Mouse (Mus musculus) intestine, embryonic 14.5 days (tissue): ENCODE measurements around the gene Actrt2. TPM values are rescaled to one million over a fixed set of nuclear protein-coding genes. Genes with fewer than 3 reads are reported as not detected.

Experiments used
- ATAC-seq: fragments of 200-750 bp; cut with Nextera tagmentation; replicated peaks from 2 replicates; pipeline ENCODE4 v1.8.0; 2017; ENCODE audit warnings: low read depth, moderate number of reproducible peaks, moderate TSS enrichment, moderate library complexity; ENCODE audit not compliant: low FRiP score, low TSS enrichment
- DNase-seq: peaks from one replicate; pipeline ENCODE4 v3.0.0-alpha.2; 2018; ENCODE audit warnings: low spot score
- H3K27ac ChIP-seq: fragments of 300-500 bp; sonication (generic); 2 replicates; pipeline ENCODE4 v1.5.1; 2014; ENCODE audit warnings: low read depth, mild to moderate bottlenecking, control low read depth
- H3K27me3 ChIP-seq: fragments of 300-500 bp; sonication (generic); replicated peaks from 2 replicates; pipeline ENCODE4 v1.6.1; 2014; ENCODE audit warnings: low read length, control low read depth; ENCODE audit not compliant: control insufficient read depth, insufficient read depth
- H3K36me3 ChIP-seq: fragments of 300-500 bp; sonication (generic); 2 replicates; pipeline ENCODE4 v1.6.1; 2014; ENCODE audit warnings: low read length, control low read depth; ENCODE audit not compliant: control insufficient read depth, insufficient read depth
- H3K4me1 ChIP-seq: fragments of 300-500 bp; sonication (generic); replicated peaks from 2 replicates; pipeline ENCODE4 v1.6.1; 2014; ENCODE audit warnings: low read length, control low read depth, mixed read lengths; ENCODE audit not compliant: control insufficient read depth, insufficient read depth
- H3K4me2 ChIP-seq: fragments of 300-500 bp; sonication (generic); 2 replicates; pipeline ENCODE4 v1.6.1; 2014; ENCODE audit warnings: low read length
- H3K4me3 ChIP-seq: fragments of 300-500 bp; sonication (generic); 2 replicates; pipeline ENCODE4 v1.5.1; 2014; ENCODE audit warnings: low read depth, low read length, control low read depth, mixed read lengths
- H3K9ac ChIP-seq: fragments of 300-500 bp; sonication (generic); 2 replicates; pipeline ENCODE4 v1.6.1; 2014; ENCODE audit warnings: mild to moderate bottlenecking, low read length
- H3K9me3 ChIP-seq: fragments of 300-500 bp; sonication (generic); 2 replicates; pipeline ENCODE4 v1.6.1; 2016; ENCODE audit warnings: low read length, control low read depth; ENCODE audit not compliant: control insufficient read depth
- WGBS: fragments of 180-500 bp; shearing (Covaris S2); extraction: QIAGEN DNeasy Blood & Tissue Kit; methylation state at CpG from one replicate; pipeline ENCODE4 v1.1.7; 2014; 5-methylcytosine and 5-hydroxymethylcytosine counted together
- polyA plus RNA-seq: library from polyadenylated mRNA; unstranded; fragments of >200 nt; fragmentation: Nextera tagmentation; extraction: Ambion mirVana; gene quantifications from 2 replicates; pipeline ENCODE4 v1.2.1, GENCODE M21; 2014

The Actrt2 gene
- polyA plus RNA-seq, 1 experiment from 2014 or later, result not detected

GRCm38 (mm10) chr4:154638320-154638886, 29.3 kb downstream of the Actrt2 start:
- H3K27ac ChIP-seq, result no peak overlapping the region
- H3K9me3 ChIP-seq, result no peaks in the 10 kb centered on the region
- peak; percentile 69 for DNase-seq
- H3K4me2 ChIP-seq, result peak overlapping the region; percentile 87
- H3K4me1 ChIP-seq, result peaks cover 18% of the 10 kb centered on the region
- ATAC-seq, result no peak
- H3K4me3 ChIP-seq, result peak overlapping the region; percentile 58
- WGBS, result 7% methylated on average over 15 of the region's 15 CpGs
- H3K36me3 ChIP-seq, result no peaks in the 10 kb centered on the region
- H3K27me3 ChIP-seq, result peaks cover 87% of the 10 kb centered on the region
- H3K9ac ChIP-seq, result peak overlapping the region; percentile 60

- Histone ChIP-seq H3K4me1 (peaks cover 18% of the 10 kb centered on the region), H3K27me3 (peaks cover 87% of the 10 kb centered on the region), H3K9me3 (no peaks in the 10 kb centered on the region), H3K9ac (peak overlapping the region; percentile 60), H3K4me2 (peak overlapping the region; percentile 87), H3K27ac (peak overlapping the region; percentile 73), H3K36me3 (no peaks in the 10 kb centered on the region), H3K4me3 (peak overlapping the region; percentile 58)
- 1% methylated on average over 60 of the region's 73 CpGs for WGBS
- no peak for ATAC-seq
- DNase-seq, result peak; percentile 70
Measured at GRCm38 (mm10) chr4:154637468-154638319, 30.0 kb downstream of the Actrt2 start.

- 1% methylated on average over 44 of the region's 47 CpGs for WGBS
- peaks cover 18% of the 10 kb centered on the region for H3K4me1 ChIP-seq
- ATAC-seq, result peak; percentile 72
- peak within 1 kb of the TSS; percentile 60 for H3K9ac ChIP-seq
- peaks cover 86% of the 10 kb centered on the region for H3K27me3 ChIP-seq
- H3K27ac ChIP-seq, result peak within 1 kb of the TSS; percentile 73
- peak within 1 kb of the TSS; percentile 87 for H3K4me2 ChIP-seq
- no peaks in the 10 kb centered on the region for H3K9me3 ChIP-seq
- peak; percentile 86 for DNase-seq
- H3K4me3 ChIP-seq, result peak within 1 kb of the TSS; percentile 58
- no peaks in the 10 kb centered on the region for H3K36me3 ChIP-seq
Measured at GRCm38 (mm10) chr4:154636721-154637311, 30.9 kb downstream of the Actrt2 start, which contains the start of gene Prdm16. Gene Prdm16 (minus strand): TSS chr4:154636873.

- H3K4me1 ChIP-seq, result peaks cover 18% of the 10 kb centered on the region
- peak overlapping the region; percentile 58 for H3K4me3 ChIP-seq
- ATAC-seq, result peak; percentile 36
- peak overlapping the region; percentile 73 for H3K27ac ChIP-seq
- no peaks in the 10 kb centered on the region for H3K9me3 ChIP-seq
- no peaks in the 10 kb centered on the region for H3K36me3 ChIP-seq
- peak; percentile 87 for DNase-seq
- WGBS, result under 1% methylated on average over 25 of the region's 30 CpGs
- H3K27me3 ChIP-seq, result peaks cover 86% of the 10 kb centered on the region
- H3K9ac ChIP-seq, result peak overlapping the region; percentile 60
- H3K4me2 ChIP-seq, result peak overlapping the region; percentile 87
Measured at GRCm38 (mm10) chr4:154636053-154636433, 31.6 kb downstream of the Actrt2 start.

- Histone ChIP-seq H3K9ac (peak overlapping the region; percentile 60), H3K36me3 (no peaks in the 10 kb centered on the region), H3K4me3 (peak overlapping the region; percentile 58), H3K4me2 (peak overlapping the region; percentile 87), H3K27ac (peak overlapping the region; percentile 73), H3K27me3 (peaks cover 88% of the 10 kb centered on the region), H3K9me3 (no peaks in the 10 kb centered on the region), H3K4me1 (peaks cover 18% of the 10 kb centered on the region)
- WGBS, result 1% methylated on average over 78 of the region's 94 CpGs
- DNase-seq (peak; percentile 89), ATAC-seq (peak; percentile 25)
Measured at GRCm38 (mm10) chr4:154635241-154636052, 32.2 kb downstream of the Actrt2 start.

- Histone ChIP-seq H3K9ac (peak overlapping the region; percentile 60), H3K4me3 (peak overlapping the region; percentile 58), H3K36me3 (no peaks in the 10 kb centered on the region), H3K9me3 (no peaks in the 10 kb centered on the region), H3K27ac (no peak overlapping the region), H3K4me2 (peak overlapping the region; percentile 87), H3K4me1 (peaks cover 18% of the 10 kb centered on the region), H3K27me3 (peaks cover 86% of the 10 kb centered on the region)
- 14% methylated on average over 44 of the region's 44 CpGs for WGBS
- DNase-seq (peak; percentile 80), ATAC-seq (no peak)
Measured at GRCm38 (mm10) chr4:154634470-154635240, 33.0 kb downstream of the Actrt2 start.

- Histone ChIP-seq H3K36me3 (no peaks in the 10 kb centered on the region), H3K27ac (no peak overlapping the region), H3K4me2 (peak overlapping the region; percentile 87), H3K4me3 (peak overlapping the region; percentile 58; the same call in 1 of the 2 replicates), H3K9me3 (no peaks in the 10 kb centered on the region), H3K4me1 (peaks cover 18% of the 10 kb centered on the region), H3K9ac (0 out of 2 replicates have a peak overlapping the region, but pooled peaks have one; percentile 13), H3K27me3 (peaks cover 83% of the 10 kb centered on the region)
- no peak for ATAC-seq
- peak; percentile 69 for DNase-seq
- WGBS, result 44% methylated on average over 3 of the region's 3 CpGs
Measured at GRCm38 (mm10) chr4:154634001-154634400, 33.7 kb downstream of the Actrt2 start.
